Mouse (Mus musculus): ENCODE measurements around the gene Cmtm8.

Gene Cmtm8

GRCm38 (mm10) chr9:114844017-114844662 is at the start of gene Cmtm8:
TSS of gene Cmtm8 (minus strand) at chr9:114844156.
- DNase-seq (ENCODE audit: low read depth in 2 of 2, low spot score in 2 of 2), result peak; percentile 4 to 15

- no peak for DNase-seq (ENCODE audit: low read depth in 2 of 2, low spot score in 2 of 2)
These were observed 49.0 kb upstream of the Cmtm8 start for GRCm38 (mm10) chr9:114892974-114893373.

- DNase-seq (ENCODE audit: low read depth in 2 of 2, low spot score in 2 of 2), result no peak
These were observed 46.4 kb upstream of the Cmtm8 start for GRCm38 (mm10) chr9:114890377-114890776.

- DNase-seq (ENCODE audit: low read depth in 2 of 2, low spot score in 2 of 2), result no peak
These were observed 45.0 kb upstream of the Cmtm8 start for GRCm38 (mm10) chr9:114888856-114889407.

GRCm38 (mm10) chr9:114887699-114888098 is 43.7 kb upstream of the Cmtm8 start:
- DNase-seq (ENCODE audit: low read depth in 2 of 2, low spot score in 2 of 2), result no peak

GRCm38 (mm10) chr9:114885991-114886662 is 42.2 kb upstream of the Cmtm8 start:
- DNase-seq (ENCODE audit: low read depth in 2 of 2, low spot score in 2 of 2), result no peak

- DNase-seq (ENCODE audit: low read depth in 2 of 2, low spot score in 2 of 2), result no peak
These were observed 41.6 kb upstream of the Cmtm8 start for GRCm38 (mm10) chr9:114885564-114885963.

- DNase-seq (ENCODE audit: low read depth in 2 of 2, low spot score in 2 of 2), result no peak
These were observed 38.0 kb upstream of the Cmtm8 start for GRCm38 (mm10) chr9:114881977-114882376.

- DNase-seq (ENCODE audit: low read depth in 2 of 2, low spot score in 2 of 2), result no peak
These were observed 11.4 kb upstream of the Cmtm8 start for GRCm38 (mm10) chr9:114855327-114855726.

GRCm38 (mm10) chr9:114854686-114855085 is 10.7 kb upstream of the Cmtm8 start:
- DNase-seq (ENCODE audit: low read depth in 2 of 2, low spot score in 2 of 2), result no peak

- no peak for DNase-seq (ENCODE audit: low read depth in 2 of 2, low spot score in 2 of 2)
These were observed 9.4 kb upstream of the Cmtm8 start for GRCm38 (mm10) chr9:114853336-114853735.

GRCm38 (mm10) chr9:114851419-114852190 is 7.6 kb upstream of the Cmtm8 start:
- DNase-seq (ENCODE audit: low read depth in 2 of 2, low spot score in 2 of 2), result no peak

- DNase-seq (ENCODE audit: low read depth in 2 of 2, low spot score in 2 of 2), result peak in 1 of 2 experiments; percentile 15
These were observed 331 bp downstream of the Cmtm8 start for GRCm38 (mm10) chr9:114843634-114844016.

GRCm38 (mm10) chr9:114842886-114843285 is 1.1 kb downstream of the Cmtm8 start:
- no peak for DNase-seq (ENCODE audit: low read depth in 2 of 2, low spot score in 2 of 2)

GRCm38 (mm10) chr9:114842269-114842668 is 1.7 kb downstream of the Cmtm8 start:
- no peak for DNase-seq (ENCODE audit: low read depth in 2 of 2, low spot score in 2 of 2)

- DNase-seq (ENCODE audit: low read depth in 2 of 2, low spot score in 2 of 2), result no peak
These were observed 5.1 kb downstream of the Cmtm8 start for GRCm38 (mm10) chr9:114838870-114839269.

- DNase-seq (ENCODE audit: low read depth in 2 of 2, low spot score in 2 of 2), result no peak
These were observed 12.4 kb downstream of the Cmtm8 start for GRCm38 (mm10) chr9:114831527-114831926.

GRCm38 (mm10) chr9:114830351-114830750 is 13.6 kb downstream of the Cmtm8 start:
- no peak for DNase-seq (ENCODE audit: low read depth in 2 of 2, low spot score in 2 of 2)

GRCm38 (mm10) chr9:114829669-114830068 is 14.3 kb downstream of the Cmtm8 start:
- DNase-seq (ENCODE audit: low read depth in 2 of 2, low spot score in 2 of 2), result no peak

- no peak for DNase-seq (ENCODE audit: low read depth in 2 of 2, low spot score in 2 of 2)
These were observed 15.6 kb downstream of the Cmtm8 start for GRCm38 (mm10) chr9:114828377-114828776.

- no peak for DNase-seq (ENCODE audit: low read depth in 2 of 2, low spot score in 2 of 2)
These were observed 16.6 kb downstream of the Cmtm8 start for GRCm38 (mm10) chr9:114827242-114827852.
